Mouse (Mus musculus): ENCODE measurements around the gene Rftn1. TPM values are rescaled to one million over a fixed set of nuclear protein-coding genes. Genes with fewer than 3 reads are reported as not detected.

Rftn1 gene
- polyA plus RNA-seq, 1 experiment from 2014 or later, result 13.9 TPM

GRCm38 (mm10) chr17:49983478-49983877 lies 207.0 kb downstream of the Rftn1 start:
- H3K9me3 ChIP-seq (ENCODE audit: low read length), result peaks cover 6% of the 10 kb centered on the region
- no peak for ATAC-seq (ENCODE audit: low FRiP score, low TSS enrichment)

GRCm38 (mm10) chr17:49982611-49983390 lies 207.7 kb downstream of the Rftn1 start:
- 80% methylated on average over 6 of the region's 6 CpGs for WGBS
- Histone ChIP-seq H3K36me3 (ENCODE audit: insufficient read depth, low read length) (0 out of 2 replicates have a peak, but pooled peaks cover 5% of the 10 kb centered on the region), H3K27ac (ENCODE audit: low read length) (no peak overlapping the region), H3K9me3 (ENCODE audit: low read length) (peaks cover 6% of the 10 kb centered on the region), H3K27me3 (ENCODE audit: insufficient read depth, low read length) (no peaks in the 10 kb centered on the region), H3K9ac (replicated peaks; ENCODE audit: low read length) (no peak overlapping the region), H3K4me3 (ENCODE audit: low read length) (no peak overlapping the region), H3K4me1 (ENCODE audit: insufficient read depth, low read length) (no peaks in the 10 kb centered on the region), H3K4me2 (replicated peaks; ENCODE audit: low read depth, low read length) (no peak overlapping the region)
- ATAC-seq (ENCODE audit: low FRiP score, low TSS enrichment), result no peak

More at GRCm38 (mm10) chr17:49983478-49983877, 207.0 kb downstream of the Rftn1 start:
- Histone ChIP-seq H3K27me3 (ENCODE audit: insufficient read depth, low read length) (no peaks in the 10 kb centered on the region), H3K27ac (ENCODE audit: low read length) (no peak overlapping the region), H3K4me3 (ENCODE audit: low read length) (no peak overlapping the region), H3K4me1 (ENCODE audit: insufficient read depth, low read length) (no peaks in the 10 kb centered on the region), H3K9ac (replicated peaks; ENCODE audit: low read length) (no peak overlapping the region), H3K36me3 (ENCODE audit: insufficient read depth, low read length) (0 out of 2 replicates have a peak, but pooled peaks cover 5% of the 10 kb centered on the region), H3K4me2 (replicated peaks; ENCODE audit: low read depth, low read length) (no peak overlapping the region)
- 70% methylated on average over 5 of the region's 5 CpGs for WGBS

- no peak overlapping the region for H3K4me2 ChIP-seq (replicated peaks; ENCODE audit: low read depth, low read length)
- WGBS, result 88% methylated on average over 4 of the region's 4 CpGs
- no peak overlapping the region for H3K4me3 ChIP-seq (ENCODE audit: low read length)
- H3K36me3 ChIP-seq (ENCODE audit: insufficient read depth, low read length), result 0 out of 2 replicates have a peak, but pooled peaks cover 5% of the 10 kb centered on the region
- H3K9me3 ChIP-seq (ENCODE audit: low read length), result peaks cover 6% of the 10 kb centered on the region
- no peak overlapping the region for H3K27ac ChIP-seq (ENCODE audit: low read length)
- H3K4me1 ChIP-seq (ENCODE audit: insufficient read depth, low read length), result no peaks in the 10 kb centered on the region
- no peak overlapping the region for H3K9ac ChIP-seq (replicated peaks; ENCODE audit: low read length)
- no peaks in the 10 kb centered on the region for H3K27me3 ChIP-seq (ENCODE audit: insufficient read depth, low read length)
- no peak for ATAC-seq (ENCODE audit: low FRiP score, low TSS enrichment)
Measured at GRCm38 (mm10) chr17:49981591-49981990, 208.9 kb downstream of the Rftn1 start.

GRCm38 (mm10) chr17:49979761-49980285 lies 210.7 kb downstream of the Rftn1 start:
- H3K4me2 ChIP-seq (replicated peaks; ENCODE audit: low read depth, low read length), result no peak overlapping the region
- no peak overlapping the region for H3K27ac ChIP-seq (ENCODE audit: low read length)
- 0 out of 2 replicates have a peak, but pooled peaks cover 5% of the 10 kb centered on the region for H3K36me3 ChIP-seq (ENCODE audit: insufficient read depth, low read length)
- H3K4me3 ChIP-seq (ENCODE audit: low read length), result no peak overlapping the region
- ATAC-seq (ENCODE audit: low FRiP score, low TSS enrichment), result no peak
- peaks cover 6% of the 10 kb centered on the region for H3K9me3 ChIP-seq (ENCODE audit: low read length)
- no peaks in the 10 kb centered on the region for H3K27me3 ChIP-seq (ENCODE audit: insufficient read depth, low read length)
- no peak overlapping the region for H3K9ac ChIP-seq (replicated peaks; ENCODE audit: low read length)
- WGBS, result 93% methylated on average over 4 of the region's 4 CpGs
- H3K4me1 ChIP-seq (ENCODE audit: insufficient read depth, low read length), result no peaks in the 10 kb centered on the region

- Histone ChIP-seq H3K4me3 (ENCODE audit: low read length) (no peak overlapping the region), H3K4me1 (ENCODE audit: insufficient read depth, low read length) (no peaks in the 10 kb centered on the region), H3K36me3 (ENCODE audit: insufficient read depth, low read length) (0 out of 2 replicates have a peak, but pooled peaks cover 5% of the 10 kb centered on the region), H3K4me2 (replicated peaks; ENCODE audit: low read depth, low read length) (no peak overlapping the region), H3K9me3 (ENCODE audit: low read length) (peaks cover 6% of the 10 kb centered on the region), H3K27ac (ENCODE audit: low read length) (no peak overlapping the region), H3K27me3 (ENCODE audit: insufficient read depth, low read length) (no peaks in the 10 kb centered on the region), H3K9ac (replicated peaks; ENCODE audit: low read length) (no peak overlapping the region)
- no peak for ATAC-seq (ENCODE audit: low FRiP score, low TSS enrichment)
- WGBS, result 81% methylated on average over 3 of the region's 3 CpGs
Measured at GRCm38 (mm10) chr17:49977424-49977790, 213.1 kb downstream of the Rftn1 start.

GRCm38 (mm10) chr17:49976678-49977423 lies 213.6 kb downstream of the Rftn1 start:
- H3K9me3 ChIP-seq (ENCODE audit: low read length), result peaks cover 6% of the 10 kb centered on the region
- ATAC-seq (ENCODE audit: low FRiP score, low TSS enrichment), result no peak
- no peak overlapping the region for H3K4me3 ChIP-seq (ENCODE audit: low read length)
- H3K4me1 ChIP-seq (ENCODE audit: insufficient read depth, low read length), result no peaks in the 10 kb centered on the region
- H3K9ac ChIP-seq (replicated peaks; ENCODE audit: low read length), result no peak overlapping the region
- H3K4me2 ChIP-seq (replicated peaks; ENCODE audit: low read depth, low read length), result no peak overlapping the region
- no peaks in the 10 kb centered on the region for H3K27me3 ChIP-seq (ENCODE audit: insufficient read depth, low read length)
- no peak overlapping the region for H3K27ac ChIP-seq (ENCODE audit: low read length)
- H3K36me3 ChIP-seq (ENCODE audit: insufficient read depth, low read length), result 0 out of 2 replicates have a peak, but pooled peaks cover 5% of the 10 kb centered on the region
- 91% methylated on average over 4 of the region's 4 CpGs for WGBS

GRCm38 (mm10) chr17:49975481-49975880 lies 215.0 kb downstream of the Rftn1 start:
- Histone ChIP-seq H3K27ac (ENCODE audit: low read length) (no peak overlapping the region), H3K4me3 (ENCODE audit: low read length) (no peak overlapping the region), H3K9ac (replicated peaks; ENCODE audit: low read length) (no peak overlapping the region), H3K9me3 (ENCODE audit: low read length) (peaks cover 5% of the 10 kb centered on the region), H3K27me3 (ENCODE audit: insufficient read depth, low read length) (no peaks in the 10 kb centered on the region), H3K4me1 (ENCODE audit: insufficient read depth, low read length) (no peaks in the 10 kb centered on the region), H3K4me2 (replicated peaks; ENCODE audit: low read depth, low read length) (no peak overlapping the region), H3K36me3 (ENCODE audit: insufficient read depth, low read length) (0 out of 2 replicates have a peak, but pooled peaks cover 5% of the 10 kb centered on the region)
- WGBS, result 73% methylated on average over 7 of the region's 7 CpGs
- no peak for ATAC-seq (ENCODE audit: low FRiP score, low TSS enrichment)

GRCm38 (mm10) chr17:49974996-49975395 lies 215.5 kb downstream of the Rftn1 start:
- H3K4me2 ChIP-seq (replicated peaks; ENCODE audit: low read depth, low read length), result no peak overlapping the region
- H3K9me3 ChIP-seq (ENCODE audit: low read length), result peaks cover 3% of the 10 kb centered on the region; the same call in 1 of the 2 replicates
- H3K27ac ChIP-seq (ENCODE audit: low read length), result no peak overlapping the region
- H3K4me1 ChIP-seq (ENCODE audit: insufficient read depth, low read length), result no peaks in the 10 kb centered on the region
- no peak for ATAC-seq (ENCODE audit: low FRiP score, low TSS enrichment)
- H3K27me3 ChIP-seq (ENCODE audit: insufficient read depth, low read length), result no peaks in the 10 kb centered on the region
- WGBS, result 73% methylated on average over 6 of the region's 6 CpGs
- 0 out of 2 replicates have a peak, but pooled peaks cover 1% of the 10 kb centered on the region for H3K36me3 ChIP-seq (ENCODE audit: insufficient read depth, low read length)
- no peak overlapping the region for H3K9ac ChIP-seq (replicated peaks; ENCODE audit: low read length)
- no peak overlapping the region for H3K4me3 ChIP-seq (ENCODE audit: low read length)

- WGBS, result 91% methylated on average over 1 of the region's 1 CpGs
Measured at GRCm38 (mm10) chr17:49972164-49972563, 218.3 kb downstream of the Rftn1 start.

More at GRCm38 (mm10) chr17:49972164-49972563, 218.3 kb downstream of the Rftn1 start:
- H3K9ac ChIP-seq (replicated peaks; ENCODE audit: low read length), result no peak overlapping the region
- peaks cover 3% of the 10 kb centered on the region; the same call in 1 of the 2 replicates for H3K9me3 ChIP-seq (ENCODE audit: low read length)
- H3K27me3 ChIP-seq (ENCODE audit: insufficient read depth, low read length), result no peaks in the 10 kb centered on the region
- H3K4me3 ChIP-seq (ENCODE audit: low read length), result no peak overlapping the region
- ATAC-seq (ENCODE audit: low FRiP score, low TSS enrichment), result no peak
- no peaks in the 10 kb centered on the region for H3K4me1 ChIP-seq (ENCODE audit: insufficient read depth, low read length)
- no peak overlapping the region for H3K27ac ChIP-seq (ENCODE audit: low read length)
- no peak overlapping the region for H3K4me2 ChIP-seq (replicated peaks; ENCODE audit: low read depth, low read length)
- no peaks in the 10 kb centered on the region for H3K36me3 ChIP-seq (ENCODE audit: insufficient read depth, low read length)

All from kidney, embryonic 16.5 days (tissue).